18 mouse cellular contexts compared by ENCODE assay signal in genomic region chr8:80850013-80850412, GRCm38 (mm10). TPM values are rescaled to one million over a fixed set of nuclear protein-coding genes. Genes with fewer than 3 reads are reported as not detected.
"Had no signal": no experiment of that assay in that cellular context is flagged by ENCODE, and none has a peak within 500 bp of the region (broad histone marks: within the 10 kb centered on the region; RNA-seq: fewer than 3 reads in every experiment).

No protein-coding gene starts in this region.

- H3K9me3 ChIP-seq: lung, embryonic 15.5 days; megakaryocyte, embryonic 14.5 days; midbrain, embryonic 13.5 days; midbrain, embryonic 15.5 days; neural tube, embryonic 12.5 days; stomach, embryonic 15.5 days had no signal

- H3K4me2 ChIP-seq: lung, embryonic 15.5 days; midbrain, embryonic 11.5 days; midbrain, embryonic 13.5 days; midbrain, embryonic 15.5 days; neural tube, embryonic 12.5 days; stomach, embryonic 15.5 days had no signal

- H3K4me3 ChIP-seq: lung, embryonic 15.5 days; megakaryocyte, embryonic 14.5 days; midbrain, embryonic 13.5 days; midbrain, embryonic 15.5 days; neural tube, embryonic 12.5 days; stomach, embryonic 15.5 days had no signal

- H3K27ac ChIP-seq: macrophage; midbrain, embryonic 13.5 days; midbrain, embryonic 15.5 days; neural tube, embryonic 12.5 days had no signal

- H3K36me3 ChIP-seq: lung, embryonic 15.5 days; midbrain, embryonic 13.5 days; midbrain, embryonic 15.5 days; neural tube, embryonic 12.5 days; stomach, embryonic 15.5 days had no signal

- H3K4me1 ChIP-seq: neural tube, embryonic 12.5 days had no signal

- H3K27me3 ChIP-seq: lung, embryonic 15.5 days; midbrain, embryonic 13.5 days; midbrain, embryonic 15.5 days; neural tube, embryonic 12.5 days; stomach, embryonic 15.5 days had no signal

- H3K9ac ChIP-seq: liver, postnatal 0 days; lung, embryonic 15.5 days; midbrain, embryonic 13.5 days; midbrain, embryonic 15.5 days; neural tube, embryonic 12.5 days; stomach, embryonic 15.5 days had no signal

- ATAC-seq: liver, postnatal 0 days; lung, postnatal 0 days; midbrain, embryonic 13.5 days; midbrain, embryonic 15.5 days had no signal

- DNase-seq: liver, postnatal 0 days; lung, adult 2 months; lung, postnatal 14 days; lung, postnatal 36 days; right cerebral cortex, postnatal 14 days; thymus, adult 18-20 months; thymus, postnatal 14 days; thymus, postnatal 36 days had no signal

RNA-seq across cellular contexts. Expression of gene Gab1, which starts 30.3 kb away (rescaled TPM):
- total RNA-seq: monocyte, adult 5-6 weeks had no signal
